Mouse (Mus musculus) MEL-GATA-1-ER (cell line): Measurements from ENCODE around the gene Spata2l.
A peak's percentile ranks its signal among the peaks of the same experiment; 100 is the strongest.
"Not testable (repeated sequence)": the region's sequence is repeated elsewhere in the genome, so short reads cannot be mapped to it uniquely, and the experiment has no call there.

Experiments
- DNase-seq: peaks from one replicate; pipeline ENCODE4 v3.0.0-alpha.2; 2012; ENCODE audit warnings: low read depth; ENCODE audit errors: extremely low read depth

The Spata2l gene

DNA sequence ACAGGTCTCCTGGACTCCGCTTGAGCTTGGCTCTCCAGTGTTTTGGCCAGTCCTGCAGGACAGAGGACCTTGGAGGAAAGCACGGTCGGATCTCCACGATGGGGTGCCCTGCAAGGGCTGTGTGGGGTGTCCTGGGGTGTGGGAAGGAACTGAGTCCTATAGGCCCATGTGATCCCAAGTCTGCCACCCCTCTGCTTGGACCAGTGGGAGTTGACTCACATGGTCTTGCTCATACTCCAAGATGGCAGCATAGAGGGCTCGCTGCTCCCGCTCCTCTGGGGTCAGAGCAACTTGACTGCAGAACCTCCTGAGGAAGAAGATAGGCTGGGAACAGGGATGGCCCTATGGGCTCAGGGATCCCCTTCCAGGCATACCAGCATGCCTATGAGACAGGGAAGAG, 11.7 kb upstream of the Spata2l start:
- no peak for DNase-seq

DNA sequence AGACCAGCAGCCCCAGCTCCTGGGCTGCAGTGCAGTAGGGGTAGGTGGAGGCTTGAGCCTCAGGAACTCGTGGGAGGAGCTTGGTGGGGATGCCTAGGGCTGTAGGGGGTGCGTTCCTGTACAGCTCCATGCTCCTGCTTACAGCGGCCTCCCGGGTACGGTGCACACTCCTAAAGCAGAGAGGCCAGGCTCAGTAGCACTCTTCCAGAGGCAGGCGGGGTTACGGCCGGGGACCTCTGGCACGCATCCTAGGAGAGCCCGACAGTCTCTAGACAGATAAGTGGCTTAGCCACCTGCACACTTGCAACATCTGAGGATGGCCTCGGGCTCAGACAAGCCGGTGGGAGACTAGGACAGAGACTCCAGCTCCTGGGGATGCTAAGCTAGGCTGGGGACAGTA, 9.5 kb upstream of the Spata2l start:
- DNase-seq, result no peak

DNA sequence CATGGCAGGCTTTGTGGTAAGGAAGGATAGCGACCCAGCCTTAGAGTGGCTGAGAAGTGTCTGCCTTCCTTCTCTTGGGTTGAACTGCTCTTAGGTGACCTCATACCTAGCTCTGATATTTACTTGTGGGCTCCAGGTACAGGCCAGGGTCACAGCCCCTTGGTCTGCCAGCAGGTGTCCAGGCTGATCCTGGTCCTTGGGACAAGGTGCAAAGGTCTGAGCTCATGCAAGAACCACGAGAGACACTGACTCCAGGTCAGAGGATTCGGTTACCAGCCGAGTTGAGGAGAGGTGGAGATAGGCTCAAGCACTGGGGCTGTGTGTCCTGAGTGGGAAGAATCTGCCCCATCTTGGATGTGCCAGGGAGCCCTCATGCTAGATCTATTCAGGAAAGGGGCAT, 8.3 kb upstream of the Spata2l start:
- no peak for DNase-seq

DNA sequence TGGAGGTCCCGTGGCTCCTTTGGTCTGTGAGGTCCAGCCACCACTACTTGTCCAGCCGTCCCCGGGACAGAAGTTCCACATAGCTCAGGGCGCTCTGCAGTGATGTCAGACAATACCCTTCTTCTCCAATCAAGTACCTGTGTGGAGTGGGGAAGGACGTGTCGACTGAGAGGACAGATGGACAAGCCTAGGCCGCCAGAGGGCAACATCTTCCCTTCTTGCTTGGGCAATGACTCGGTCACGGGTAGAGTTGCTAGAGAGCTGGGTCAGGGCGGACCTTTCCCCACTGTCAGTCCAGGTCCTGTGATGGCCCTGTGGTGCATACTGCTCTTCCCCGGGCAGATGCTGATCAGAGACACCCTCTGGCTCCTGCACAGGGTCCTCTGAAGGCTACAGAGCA, 7.0 kb upstream of the Spata2l start:
- DNase-seq, result no peak

DNA sequence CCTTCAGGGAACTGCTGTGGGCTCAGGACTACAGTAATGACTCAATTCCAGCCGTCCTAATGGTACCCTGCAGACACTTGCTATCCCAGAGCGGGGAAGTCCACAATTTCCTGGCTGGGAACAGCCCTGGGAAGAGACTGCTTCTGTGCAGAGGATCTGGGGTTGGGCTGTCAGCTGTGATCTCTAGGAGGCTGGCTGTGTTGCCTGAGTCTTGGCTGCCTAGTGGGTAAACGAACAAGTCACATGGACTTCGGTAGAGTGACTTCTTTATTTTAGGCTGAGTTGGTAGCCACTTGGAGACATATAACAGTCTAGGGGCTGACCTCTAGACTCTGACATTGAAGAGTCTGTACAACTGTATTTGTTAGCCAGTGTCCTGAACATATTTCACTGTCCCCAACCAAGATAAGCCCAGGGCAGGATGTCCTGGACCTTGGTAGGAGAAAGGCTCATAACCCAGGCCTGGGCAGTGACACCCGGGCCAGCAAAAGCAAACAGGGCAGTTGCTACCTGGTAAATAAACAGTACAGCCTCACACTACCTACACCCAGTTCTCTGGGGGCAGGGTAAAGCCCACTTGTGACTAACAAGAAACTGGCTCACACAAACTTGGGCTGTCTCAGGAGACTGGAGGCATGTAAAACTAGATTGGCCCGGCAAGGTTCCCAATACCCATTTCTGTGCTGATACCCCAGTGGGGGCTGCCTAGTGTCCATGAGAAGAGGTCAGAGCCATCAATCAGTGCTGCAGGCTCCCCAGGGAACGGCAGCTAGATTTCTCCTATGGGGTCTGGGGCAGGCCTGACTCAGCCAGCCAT, 6.3 kb upstream of the Spata2l start:
- DNase-seq, result no peak

DNA sequence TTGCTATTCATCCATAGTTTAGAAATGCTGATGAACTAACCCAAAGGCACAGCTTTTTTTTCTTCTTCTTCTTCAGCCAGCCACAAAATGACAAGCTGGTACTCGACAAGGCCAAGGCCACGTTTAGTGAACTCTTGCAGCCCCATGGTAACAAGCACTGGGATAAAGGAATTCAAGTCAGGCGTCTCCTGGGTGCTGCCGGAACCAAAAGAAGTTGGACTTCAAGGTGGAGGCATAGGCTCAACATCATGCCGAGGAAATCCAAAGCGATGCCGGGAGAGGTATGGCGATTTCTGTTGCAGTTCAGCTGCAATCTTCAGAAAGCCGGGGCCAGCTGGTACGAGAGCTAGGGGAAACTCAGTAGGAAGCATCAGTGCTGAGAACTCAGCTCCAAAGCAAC, 3.4 kb upstream of the Spata2l start:
- no peak for DNase-seq

DNA sequence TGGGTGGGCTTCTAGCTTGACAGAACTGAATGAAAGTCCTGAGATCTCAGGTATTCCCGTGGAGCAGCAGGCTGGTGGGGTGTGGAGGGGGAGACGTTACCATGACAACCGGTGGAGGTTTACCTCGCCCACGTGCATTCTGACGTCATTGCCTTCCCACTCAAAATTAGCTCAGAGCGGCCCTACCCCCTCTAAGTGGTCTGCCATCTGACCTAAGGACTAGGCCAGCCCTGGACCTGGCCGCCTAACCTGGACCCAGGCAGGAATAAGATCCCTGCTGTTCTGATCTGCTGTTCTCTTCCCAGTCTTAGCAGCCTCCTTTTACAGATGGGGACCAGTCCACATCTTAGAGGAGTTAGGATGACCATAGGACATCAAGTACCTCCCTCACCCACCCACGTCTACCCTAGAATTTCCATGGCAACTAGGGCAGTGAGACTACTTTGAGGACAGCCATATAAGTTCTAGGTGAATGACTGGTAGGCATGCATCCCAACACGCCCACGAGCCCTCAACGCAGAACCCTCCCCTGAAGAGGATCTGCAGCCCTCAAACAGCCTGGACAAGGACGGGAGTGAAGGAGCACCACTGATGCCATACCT, 1.0 kb downstream of the Spata2l start:
- DNase-seq, result no peak

DNA sequence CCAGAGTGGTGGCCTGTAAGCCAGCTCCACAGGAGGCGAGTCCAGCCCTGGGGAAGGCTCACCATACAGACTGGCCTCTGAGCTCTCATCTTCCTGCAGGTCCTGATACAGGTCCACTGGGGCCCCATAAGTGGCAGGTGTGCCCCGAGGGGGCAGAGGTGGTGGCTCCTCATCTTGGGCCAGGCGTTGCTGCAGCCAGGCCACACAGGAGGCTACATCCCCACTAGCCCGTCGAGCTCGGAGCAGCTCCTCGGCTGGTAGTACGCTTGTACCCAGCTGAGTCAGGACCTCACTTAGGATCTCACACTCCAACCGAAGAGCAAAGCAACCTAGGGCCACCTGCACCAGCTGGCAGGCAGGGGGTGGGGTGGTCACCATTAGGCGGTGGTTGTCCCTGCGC, 2.3 kb downstream of the Spata2l start:
- DNase-seq, result no peak

DNA sequence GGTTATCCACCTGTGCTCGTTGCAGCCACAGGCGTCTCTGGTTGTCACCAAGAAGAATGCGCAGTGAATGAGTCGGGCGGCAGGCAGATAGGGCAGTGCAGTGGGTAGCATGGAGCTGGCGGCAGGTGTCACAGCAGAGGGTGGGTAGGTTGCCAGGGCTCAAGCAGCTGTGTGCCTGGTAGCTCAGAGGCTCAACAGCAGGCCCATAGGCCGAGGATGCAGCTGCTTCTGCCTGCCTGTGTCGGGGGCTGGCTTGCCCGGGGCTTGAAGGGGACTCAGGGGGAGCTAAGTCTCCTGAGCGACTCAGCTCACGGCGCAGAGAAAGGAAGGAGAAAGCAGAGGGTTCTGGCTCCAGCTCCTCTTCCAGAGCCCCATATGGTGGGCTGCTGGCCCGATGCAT, 2.7 kb downstream of the Spata2l start:
- DNase-seq, result no peak

DNA sequence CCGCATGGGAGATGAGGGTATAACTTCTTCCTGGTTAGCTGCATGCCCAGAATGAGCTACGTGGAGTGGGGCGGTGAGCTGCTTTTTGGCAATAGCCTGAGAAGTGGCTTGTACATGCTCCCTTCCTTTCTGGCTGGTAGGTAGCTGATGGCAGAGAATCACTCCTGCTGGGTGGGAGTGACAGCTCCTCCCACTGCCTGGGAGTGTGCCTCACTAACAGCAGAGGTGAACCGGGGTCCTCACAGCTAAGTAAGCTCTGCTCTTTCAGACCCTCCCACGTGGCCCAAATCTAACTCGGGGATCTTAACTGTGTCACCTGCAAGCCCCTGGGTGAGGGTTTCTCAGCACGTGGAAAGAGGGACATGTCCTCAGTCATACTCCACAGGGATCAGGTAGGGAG, 3.5 kb downstream of the Spata2l start:
- no peak for DNase-seq

DNA sequence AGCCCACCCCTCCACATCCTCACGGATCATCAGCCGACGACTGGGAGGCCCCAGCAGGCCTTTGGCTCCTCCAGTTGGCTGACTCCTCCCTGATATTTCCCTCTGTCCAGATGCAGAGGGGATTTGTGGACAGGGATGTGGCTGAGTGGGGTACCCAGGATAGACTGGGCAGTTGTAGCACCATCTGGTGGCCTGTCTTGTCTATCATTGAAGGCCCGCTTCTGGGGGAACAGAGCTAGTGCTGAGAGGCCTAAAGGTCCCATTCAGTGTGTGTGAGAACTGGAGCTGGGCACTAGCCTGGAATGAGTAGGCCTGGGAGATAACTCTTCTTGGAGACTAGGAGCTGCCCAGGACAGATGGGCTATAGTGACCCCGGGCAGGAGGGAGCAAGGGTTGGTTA, 4.3 kb downstream of the Spata2l start:
- no peak for DNase-seq

DNA sequence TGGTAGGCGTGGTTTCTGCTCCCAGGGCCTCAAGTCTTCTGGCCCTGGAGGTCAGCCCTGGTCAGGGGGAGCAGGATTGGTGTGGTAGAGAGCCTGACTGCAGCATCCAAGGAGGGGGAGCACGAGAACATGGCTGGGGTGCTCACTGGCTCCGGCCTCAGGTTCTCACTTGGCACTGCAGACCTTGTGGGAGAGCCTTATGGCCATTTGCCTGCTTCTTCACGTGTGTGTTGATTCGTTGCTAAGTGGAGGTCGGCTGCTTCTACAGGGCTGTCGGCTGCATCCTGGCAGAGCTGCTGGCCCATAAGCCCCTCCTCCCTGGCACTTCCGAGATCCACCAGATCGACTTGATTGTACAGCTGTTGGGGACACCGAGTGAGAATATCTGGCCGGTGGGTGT, 5.7 kb downstream of the Spata2l start:
- not testable (repeated sequence) for DNase-seq

DNA sequence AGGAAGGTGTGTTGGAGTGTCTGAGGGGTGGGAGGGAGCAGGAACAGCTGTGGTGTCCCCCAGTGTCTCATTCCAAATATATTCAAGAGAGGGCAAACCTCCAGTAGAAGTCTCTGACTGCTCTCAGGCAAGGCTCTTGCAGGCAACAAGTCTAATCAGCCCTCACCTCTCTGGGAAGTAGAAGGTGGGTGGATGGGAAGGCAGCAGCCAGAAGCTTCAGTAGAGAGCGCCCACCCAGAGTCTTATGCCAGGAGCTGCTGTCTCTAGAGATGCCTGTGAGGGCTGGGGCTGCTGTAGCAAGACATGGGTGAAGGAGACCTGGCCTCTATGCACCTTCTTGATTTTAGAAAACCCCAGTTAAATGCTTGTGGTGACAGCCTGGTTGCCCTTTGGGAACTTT, 7.6 kb downstream of the Spata2l start:
- DNase-seq, result no peak

DNA sequence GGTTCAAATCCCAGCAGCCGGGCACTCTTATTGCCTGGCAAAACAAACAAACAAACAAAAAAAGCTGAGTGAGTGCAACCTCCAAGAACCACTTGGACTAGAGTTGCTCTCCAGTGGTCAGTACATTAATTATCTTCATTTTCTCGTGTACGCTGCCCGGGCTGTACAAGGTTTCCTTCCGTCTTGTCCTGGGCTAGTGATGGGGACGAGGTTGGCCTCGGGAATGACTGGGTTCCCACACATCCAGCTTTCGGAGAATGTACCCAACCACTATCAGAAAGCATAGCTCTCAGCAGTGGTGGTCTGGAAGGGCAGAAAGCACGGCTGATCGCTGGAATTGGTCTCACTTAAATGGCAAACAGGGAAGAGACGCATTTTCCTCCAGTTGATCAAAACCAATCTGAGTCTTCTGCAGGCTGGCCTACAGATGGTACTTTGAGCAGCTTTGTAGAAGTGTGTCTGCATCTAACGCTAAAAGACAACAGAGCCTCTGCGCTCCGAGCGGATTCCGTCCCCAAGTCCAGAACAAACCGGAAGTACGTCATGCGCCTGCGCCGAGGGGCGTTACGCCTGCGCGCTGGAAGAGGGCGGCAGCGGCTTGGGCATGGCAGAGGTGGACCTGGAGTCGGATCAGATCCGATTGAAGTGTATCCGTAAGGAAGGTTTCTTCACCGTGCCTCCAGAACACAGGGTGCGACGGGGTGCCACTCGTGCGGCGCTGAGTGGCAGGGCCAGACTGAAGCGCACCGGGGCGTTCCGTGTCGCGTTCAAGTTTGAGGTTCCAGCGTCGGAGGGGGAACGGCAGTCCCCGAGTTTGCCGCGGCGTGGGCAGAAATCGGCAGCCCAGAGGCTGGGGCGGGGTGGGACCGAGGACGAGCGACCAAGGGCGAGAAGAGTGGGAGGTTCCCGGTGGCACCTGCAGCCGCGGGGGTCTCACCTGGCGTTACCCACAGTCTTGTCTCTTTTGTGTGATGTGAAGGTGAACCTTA, 11.5 kb downstream of the Spata2l start, which contains the start of gene Cdk10:
Gene Cdk10 (plus strand): TSS at position 565 of the 989 bp plus-strand sequence.
- DNase-seq, result peak; percentile 77

DNA sequence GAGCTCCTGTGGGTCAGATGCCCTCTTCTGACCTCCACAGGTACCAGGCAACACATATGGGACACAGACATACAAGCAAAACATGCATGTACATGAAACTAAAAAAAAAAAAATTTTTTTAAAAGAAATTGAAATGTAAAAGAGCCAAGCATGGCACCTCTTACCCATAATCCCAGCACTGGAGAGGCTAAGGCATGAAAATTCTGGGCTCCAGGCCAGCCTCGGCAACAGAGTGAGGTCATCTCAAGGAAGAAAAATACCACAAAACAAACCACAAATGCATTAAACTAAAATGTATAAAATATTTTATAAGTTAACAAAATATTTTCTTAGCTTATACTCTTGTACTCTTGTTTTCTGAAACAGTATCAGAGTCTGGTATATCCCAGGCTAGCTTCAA, 15.1 kb downstream of the Spata2l start:
- DNase-seq, result no peak

DNA sequence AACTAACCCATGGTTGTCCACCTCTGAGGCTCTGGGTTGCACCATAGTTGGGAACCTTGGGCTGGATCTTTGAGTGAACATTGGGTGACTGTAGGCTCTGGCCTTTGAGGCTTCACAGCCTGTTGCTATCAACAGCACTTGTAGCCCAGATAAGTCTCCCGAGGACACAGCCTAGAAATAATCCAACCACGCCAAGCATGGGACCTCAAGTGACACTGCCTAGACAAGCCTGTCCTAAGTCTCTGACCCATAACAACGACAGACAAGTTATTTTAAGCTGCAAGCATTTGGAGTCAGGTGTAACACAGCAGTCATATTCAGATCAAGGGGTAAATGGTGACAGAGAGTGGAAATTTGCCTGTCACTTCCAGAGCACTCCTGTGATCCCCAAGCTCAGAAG, 20.6 kb downstream of the Spata2l start:
- DNase-seq, result no peak

DNA sequence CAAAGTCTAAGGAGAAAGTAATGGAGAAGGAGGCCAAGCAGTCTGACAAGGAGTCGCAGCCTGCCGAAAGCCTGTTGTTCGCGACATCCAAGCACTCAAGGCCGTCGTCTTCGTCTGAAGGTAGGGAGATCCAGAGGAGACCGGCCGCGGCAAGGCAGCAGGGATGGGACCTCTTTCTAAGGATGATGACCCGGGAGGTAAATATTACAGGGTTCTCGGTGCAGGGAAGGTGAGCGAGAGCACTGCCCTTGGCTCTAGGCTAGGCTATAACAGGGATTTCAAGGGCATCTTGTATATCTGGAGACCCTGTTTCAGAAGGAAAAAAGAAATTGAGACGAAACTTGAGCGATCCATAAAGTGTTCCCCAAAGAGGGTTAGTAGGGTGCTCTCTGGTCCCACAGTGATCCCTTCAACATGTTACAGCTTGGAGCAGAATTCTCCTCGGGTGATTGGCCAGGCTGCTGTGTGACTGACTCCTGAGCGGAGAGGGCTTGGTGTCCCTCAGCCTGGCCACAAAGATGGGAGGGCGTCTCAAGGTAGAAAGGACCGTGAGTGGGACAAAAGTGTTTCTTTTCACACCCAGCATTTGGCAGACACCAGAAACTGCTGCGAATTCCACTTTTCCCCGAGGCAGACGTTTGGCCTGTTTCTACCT, 22.8 kb downstream of the Spata2l start:
- DNase-seq, result no peak

DNA sequence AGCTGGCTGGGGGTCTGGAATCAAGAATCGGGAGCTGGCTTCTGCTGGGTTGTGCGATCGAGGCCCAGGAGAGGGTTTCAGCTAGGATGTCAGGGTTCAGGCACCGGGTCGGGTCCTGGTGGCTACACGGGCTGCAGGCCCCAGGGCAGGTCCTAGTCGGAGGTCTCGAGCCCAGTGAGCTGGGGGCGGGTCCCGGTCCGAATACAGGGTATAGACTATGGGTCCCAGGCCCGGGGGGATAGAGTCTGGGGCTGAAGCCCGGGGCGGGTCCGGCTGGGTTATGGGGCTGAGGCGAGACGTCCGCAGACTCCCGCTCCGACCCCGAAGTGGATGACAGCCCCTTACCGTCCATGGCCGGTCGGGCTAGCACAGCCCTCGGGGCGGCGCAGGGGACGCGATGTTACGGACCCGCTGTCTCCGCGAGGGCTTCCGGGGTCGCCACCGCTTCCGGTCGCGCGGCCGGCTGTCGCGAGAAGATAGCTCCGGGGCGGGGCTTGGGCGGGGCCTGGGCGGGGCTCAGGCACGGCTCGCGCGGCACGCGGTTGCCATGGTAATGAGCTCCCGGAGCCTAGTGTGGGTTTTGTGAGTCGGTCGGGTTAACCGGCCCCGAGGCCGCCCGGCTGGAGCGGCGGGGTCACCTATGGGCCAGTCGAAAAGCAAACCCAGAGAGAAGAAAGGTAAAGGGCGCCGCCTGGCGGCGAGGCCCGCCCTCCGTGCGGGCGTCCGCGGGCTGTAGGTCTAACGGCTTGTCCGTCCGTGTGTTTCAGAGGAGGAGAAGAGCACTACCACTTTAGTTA, 23.5 kb downstream of the Spata2l start, which contains the start of the genes Chmp1a and Spata33:
Gene Chmp1a (minus strand): TSS at position 443 of the 797 bp plus-strand sequence.
Gene Spata33 (plus strand): TSS at position 512 of the 797 bp plus-strand sequence.
- DNase-seq, result peak; percentile 55

DNA sequence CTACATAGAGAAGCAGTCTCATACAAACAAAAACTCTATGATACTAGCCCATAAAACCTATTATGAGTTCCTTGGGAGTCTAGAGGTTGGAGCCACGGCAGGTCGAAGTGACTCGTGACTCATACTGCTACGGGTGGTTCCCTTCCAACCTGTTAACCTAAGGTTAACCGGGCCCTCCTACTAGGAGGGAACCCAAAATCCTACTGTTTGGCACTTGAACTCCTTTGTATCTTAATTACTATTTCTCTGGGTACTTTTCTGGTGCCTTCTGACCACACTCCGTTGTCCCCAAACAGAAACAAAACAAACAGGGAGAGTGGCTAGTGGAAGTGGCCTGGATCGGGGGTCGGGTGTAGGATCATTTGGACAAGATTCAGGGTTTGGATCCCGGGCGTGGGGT, 24.2 kb downstream of the Spata2l start:
- DNase-seq, result no peak

DNA sequence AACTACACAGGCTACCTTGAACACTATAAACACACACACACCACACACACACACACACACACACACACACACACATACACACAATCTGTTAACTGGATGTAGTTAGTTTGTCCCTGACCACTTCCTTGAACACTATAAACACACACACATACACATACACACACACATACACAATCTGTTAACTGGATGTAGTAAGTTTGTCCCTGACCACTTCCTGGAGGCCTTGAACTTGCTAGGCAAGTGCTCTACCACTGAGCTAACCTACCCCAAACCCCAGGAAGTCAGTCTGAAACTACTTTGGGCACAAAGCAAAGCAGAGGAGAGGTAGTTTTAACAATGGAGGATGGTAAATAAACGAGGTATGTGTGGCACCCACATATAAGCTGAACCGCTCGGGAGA, 32.5 kb downstream of the Spata2l start:
- no peak for DNase-seq
